Mouse (Mus musculus) small intestine, adult 2 months (tissue): ENCODE measurements around the gene Tardbp. TPM values are rescaled to one million over a fixed set of nuclear protein-coding genes. Genes with fewer than 3 reads are reported as not detected.

Source experiments
- H3K27ac ChIP-seq: fragments of 200-500 bp; 2 replicates; pipeline ENCODE4 v1.5.1; 2012; ENCODE audit warnings: low read depth, low read length, control low read depth, inconsistent platforms; ENCODE audit not compliant: insufficient read depth
- H3K27me3 ChIP-seq: fragments of 200-500 bp; 2 replicates; pipeline ENCODE4 v1.6.1; 2012; ENCODE audit warnings: mild to moderate bottlenecking, moderate library complexity, low read length, inconsistent platforms; ENCODE audit not compliant: control insufficient read depth, insufficient read depth
- H3K36me3 ChIP-seq: fragments of 200-500 bp; 2 replicates; pipeline ENCODE4 v1.6.1; 2012; ENCODE audit warnings: mild to moderate bottlenecking, low read length, control low read depth, inconsistent platforms; ENCODE audit not compliant: control insufficient read depth, insufficient read depth
- H3K4me1 ChIP-seq: fragments of 200-500 bp; 2 replicates; pipeline ENCODE4 v1.6.1; 2012; ENCODE audit warnings: low read length, inconsistent platforms, mixed read lengths; ENCODE audit not compliant: control insufficient read depth, insufficient read depth, insufficient read length
- H3K4me3 ChIP-seq: fragments of 200-500 bp; 2 replicates; pipeline ENCODE4 v1.5.1; 2012; ENCODE audit warnings: low read depth, mild to moderate bottlenecking, control low read depth, inconsistent platforms, low read length, moderate library complexity
- CTCF ChIP-seq: fragments of 200-500 bp; IDR thresholded peaks from 2 replicates; pipeline ENCODE4 v1.5.1; 2012; ENCODE audit warnings: low read depth, mild to moderate bottlenecking, control low read depth, inconsistent platforms, low read length, moderate library complexity, mixed read lengths; ENCODE audit not compliant: insufficient replicate concordance, insufficient read length; ENCODE audit errors: extremely low read depth
- POLR2A ChIP-seq: fragments of 200-500 bp; IDR thresholded peaks from 2 replicates; pipeline ENCODE4 v1.6.1; 2012; ENCODE audit warnings: low read depth, mild to moderate bottlenecking, control low read depth, inconsistent platforms, low read length, moderate library complexity
- WGBS: fragments of 180-500 bp; shearing (Covaris S2); methylation state at CpG from one replicate; pipeline ENCODE4 v1.1.7; 2018; 5-methylcytosine and 5-hydroxymethylcytosine counted together
- polyA plus RNA-seq: library from polyadenylated mRNA; depleted of rRNA; stranded (reverse); fragments of >200 nt; gene quantifications from 2 replicates; pipeline ENCODE4 v1.2.3, GENCODE M21; 2012

Tardbp gene
- polyA plus RNA-seq, 1 experiment = 7.7 TPM

- Histone ChIP-seq H3K4me3 (no peak overlapping the region), H3K27ac (no peak overlapping the region), H3K27me3 (no peaks in the 10 kb centered on the region), H3K36me3 (peaks cover 28% of the 10 kb centered on the region), H3K4me1 (no peaks in the 10 kb centered on the region)
- no peak for TF ChIP-seq POLR2A
- no peak for TF ChIP-seq CTCF
- 50% methylated on average over 5 of the region's 5 CpGs for WGBS
These were observed 16.0 kb downstream of the Tardbp start for GRCm38 (mm10) chr4:148610631-148611364.

GRCm38 (mm10) chr4:148609805-148610204 is 17.0 kb downstream of the Tardbp start:
- H3K36me3 ChIP-seq = peaks cover 20% of the 10 kb centered on the region
- no peak overlapping the region for H3K4me3 ChIP-seq
- H3K4me1 ChIP-seq = no peaks in the 10 kb centered on the region
- no peaks in the 10 kb centered on the region for H3K27me3 ChIP-seq
- TF ChIP-seq CTCF (no peak), POLR2A (no peak)
- WGBS = 80% methylated on average over 5 of the region's 5 CpGs
- H3K27ac ChIP-seq = no peak overlapping the region

GRCm38 (mm10) chr4:148607758-148608157 is 19.1 kb downstream of the Tardbp start:
- no peaks in the 10 kb centered on the region for H3K27me3 ChIP-seq
- peaks cover 6% of the 10 kb centered on the region for H3K36me3 ChIP-seq
- no peaks in the 10 kb centered on the region for H3K4me1 ChIP-seq
- TF ChIP-seq CTCF = peak; percentile 77; the same call in 1 of the 2 replicates
- TF ChIP-seq POLR2A = no peak
- 7% methylated on average over 5 of the region's 5 CpGs for WGBS
- H3K4me3 ChIP-seq = no peak overlapping the region
- no peak overlapping the region for H3K27ac ChIP-seq

- H3K27me3 ChIP-seq = no peaks in the 10 kb centered on the region
- TF ChIP-seq CTCF (peak; percentile 68; the same call in 1 of the 2 replicates), POLR2A (no peak)
- H3K27ac ChIP-seq = no peak overlapping the region
- WGBS = 95% methylated on average over 3 of the region's 3 CpGs
- H3K4me1 ChIP-seq = peaks cover 3% of the 10 kb centered on the region; the same call in 1 of the 2 replicates
- no peak overlapping the region for H3K4me3 ChIP-seq
- no peaks in the 10 kb centered on the region for H3K36me3 ChIP-seq
These were observed 22.2 kb downstream of the Tardbp start for GRCm38 (mm10) chr4:148604541-148605165.

- peaks cover 3% of the 10 kb centered on the region; the same call in 1 of the 2 replicates for H3K4me1 ChIP-seq
- no peak overlapping the region for H3K27ac ChIP-seq
- no peak overlapping the region for H3K4me3 ChIP-seq
These were observed 22.7 kb downstream of the Tardbp start for GRCm38 (mm10) chr4:148604141-148604540.

GRCm38 (mm10) chr4:148603376-148604139 is 23.3 kb downstream of the Tardbp start:
- no peak overlapping the region for H3K4me3 ChIP-seq
- H3K27me3 ChIP-seq = no peaks in the 10 kb centered on the region
- H3K27ac ChIP-seq = no peak overlapping the region
- peaks cover 3% of the 10 kb centered on the region; the same call in 1 of the 2 replicates for H3K4me1 ChIP-seq
- 77% methylated on average over 10 of the region's 10 CpGs for WGBS
- no peak for TF ChIP-seq CTCF
- no peak for TF ChIP-seq POLR2A
- H3K36me3 ChIP-seq = no peaks in the 10 kb centered on the region

More at GRCm38 (mm10) chr4:148604141-148604540, 22.7 kb downstream of the Tardbp start:
- WGBS = 72% methylated on average over 7 of the region's 7 CpGs
- Histone ChIP-seq H3K27me3 (no peaks in the 10 kb centered on the region), H3K36me3 (no peaks in the 10 kb centered on the region)
- TF ChIP-seq POLR2A (no peak), CTCF (no peak)
